Mouse (Mus musculus): ENCODE measurements around the gene Sntg2.

GRCm38 (mm10) chr12:30199735-30200134, 173.4 kb downstream of the Sntg2 start:
- TF ChIP-seq CTCF (IDR thresholded peaks at IDR 0.05; ENCODE audit: low read depth) (peak; percentile 61), EP300 (IDR thresholded peaks at IDR 0.05; ENCODE audit: low read depth) (no peak)
